Comparison of ENCODE assay signal across 9 mouse cellular contexts in genomic region chr2:148890021-148890851, GRCm38 (mm10). TPM values are rescaled to one million over a fixed set of nuclear protein-coding genes. Genes with fewer than 3 reads are reported as not detected.
DNase-seq lines count a peak whose midpoint lies in the region; ATAC-seq and TF ChIP-seq lines count a peak whose summit lies in the region.
"Had no signal": no experiment of that assay in that cellular context is flagged by ENCODE, and none has a peak within 500 bp of the region (broad histone marks: within the 10 kb centered on the region; RNA-seq: fewer than 3 reads in every experiment).

No protein-coding gene starts in this region.

- 71% methylated on average over 5 of the region's 5 CpGs for WGBS in lung, embryonic 14.5 days
- 34% methylated on average over 5 of the region's 5 CpGs for WGBS in embryonic facial prominence, embryonic 15.5 days
- WGBS in neural tube, embryonic 13.5 days: 34% methylated on average over 5 of the region's 5 CpGs
- 85% methylated on average over 5 of the region's 5 CpGs for WGBS in liver, embryonic 11.5 days
- 63% methylated on average over 5 of the region's 5 CpGs for WGBS in liver, embryonic 12.5 days (ENCODE audit: insufficient replicate concordance)

- no peaks in the 10 kb centered on the region for H3K4me1 ChIP-seq in lung, embryonic 14.5 days (ENCODE audit: insufficient read depth)
- no peaks in the 10 kb centered on the region for H3K4me1 ChIP-seq in embryonic facial prominence, embryonic 15.5 days
- H3K4me1 ChIP-seq in neural tube, embryonic 13.5 days (replicated peaks): no peaks in the 10 kb centered on the region; the same call in 1 of the 2 replicates
- H3K4me1 ChIP-seq in liver, embryonic 11.5 days (replicated peaks; ENCODE audit: control insufficient read depth, insufficient read depth, low read length): no peaks in the 10 kb centered on the region
- H3K4me1 ChIP-seq in liver, embryonic 12.5 days: no peaks in the 10 kb centered on the region
- H3K4me1 ChIP-seq: lung, embryonic 15.5 days had no signal

- H3K9me3 ChIP-seq in lung, embryonic 14.5 days (ENCODE audit: low read depth, low read length): no peaks in the 10 kb centered on the region
- H3K9me3 ChIP-seq in embryonic facial prominence, embryonic 15.5 days (replicated peaks): no peaks in the 10 kb centered on the region
- no peaks in the 10 kb centered on the region for H3K9me3 ChIP-seq in neural tube, embryonic 13.5 days
- H3K9me3 ChIP-seq in liver, embryonic 11.5 days (ENCODE audit: control insufficient read depth, low read length): no peaks in the 10 kb centered on the region
- H3K9me3 ChIP-seq in liver, embryonic 12.5 days (replicated peaks): no peaks in the 10 kb centered on the region
- H3K9me3 ChIP-seq: lung, embryonic 15.5 days had no signal

- no peak overlapping the region for H3K9ac ChIP-seq in lung, embryonic 14.5 days
- H3K9ac ChIP-seq in embryonic facial prominence, embryonic 15.5 days: no peak overlapping the region
- no peak overlapping the region for H3K9ac ChIP-seq in neural tube, embryonic 13.5 days
- H3K9ac ChIP-seq in liver, embryonic 11.5 days (ENCODE audit: low read depth, low read length): no peak overlapping the region
- no peak overlapping the region for H3K9ac ChIP-seq in liver, embryonic 12.5 days
- H3K9ac ChIP-seq: lung, embryonic 15.5 days had no signal

- no peak for TF ChIP-seq CTCF in lung, embryonic 14.5 days (IDR thresholded peaks at IDR 0.05; ENCODE audit: low read depth)

- H3K27ac ChIP-seq in lung, embryonic 14.5 days (ENCODE audit: low read depth): no peak overlapping the region
- H3K27ac ChIP-seq in embryonic facial prominence, embryonic 15.5 days (replicated peaks): 0 out of 2 replicates have a peak overlapping the region, but pooled peaks have one; percentile 2
- peak overlapping the region; percentile 64 for H3K27ac ChIP-seq in neural tube, embryonic 13.5 days (replicated peaks)
- no peak overlapping the region for H3K27ac ChIP-seq in liver, embryonic 11.5 days (ENCODE audit: low read depth, low read length)
- no peak overlapping the region for H3K27ac ChIP-seq in liver, embryonic 12.5 days
- H3K27ac ChIP-seq: lung, embryonic 15.5 days had no signal

- ATAC-seq in lung, embryonic 14.5 days (ENCODE audit: insufficient read depth): no peak; the same call in 1 of the 2 replicates
- ATAC-seq in embryonic facial prominence, embryonic 15.5 days (ENCODE audit: insufficient number of reproducible peaks, low FRiP score, low TSS enrichment, low read depth): peak; percentile 43; the same call in 1 of the 2 replicates
- ATAC-seq in neural tube, embryonic 13.5 days (ENCODE audit: low read depth): peak; percentile 76
- ATAC-seq in liver, embryonic 11.5 days (replicated peaks; ENCODE audit: low FRiP score): no peak
- ATAC-seq in liver, embryonic 12.5 days: no peak

- no peak overlapping the region for H3K4me2 ChIP-seq in lung, embryonic 14.5 days
- H3K4me2 ChIP-seq in embryonic facial prominence, embryonic 15.5 days (replicated peaks): no peak overlapping the region
- H3K4me2 ChIP-seq in neural tube, embryonic 13.5 days: no peak overlapping the region
- H3K4me2 ChIP-seq in liver, embryonic 11.5 days: no peak overlapping the region
- no peak overlapping the region for H3K4me2 ChIP-seq in liver, embryonic 12.5 days
- H3K4me2 ChIP-seq: lung, embryonic 15.5 days had no signal

- peak; percentile 10 for DNase-seq in lung, embryonic 14.5 days
- DNase-seq in lung, adult 18-20 months: no peak
- DNase-seq in heart, postnatal 14 days: peak; percentile 25 to 46
- DNase-seq in liver, embryonic 11.5 days (ENCODE audit: low spot score): no peak
- DNase-seq in adrenal gland, adult (ENCODE audit: inconsistent age in 2 of 2, low spot score in 1 of 2): no peak

- intact Hi-C loops in heart, postnatal 14 days (cut with DNase I): no loop called here

- no peaks in the 10 kb centered on the region for H3K36me3 ChIP-seq in lung, embryonic 14.5 days (ENCODE audit: insufficient read depth)
- H3K36me3 ChIP-seq in embryonic facial prominence, embryonic 15.5 days: no peaks in the 10 kb centered on the region
- H3K36me3 ChIP-seq in neural tube, embryonic 13.5 days: no peaks in the 10 kb centered on the region
- H3K36me3 ChIP-seq in liver, embryonic 11.5 days (ENCODE audit: control insufficient read depth, insufficient read depth, low read length): no peaks in the 10 kb centered on the region
- no peaks in the 10 kb centered on the region for H3K36me3 ChIP-seq in liver, embryonic 12.5 days
- H3K36me3 ChIP-seq: lung, embryonic 15.5 days had no signal

- no peak overlapping the region for H3K4me3 ChIP-seq in lung, embryonic 14.5 days (ENCODE audit: low read depth, low read length)
- no peak overlapping the region for H3K4me3 ChIP-seq in embryonic facial prominence, embryonic 15.5 days (replicated peaks)
- H3K4me3 ChIP-seq in neural tube, embryonic 13.5 days: no peak overlapping the region
- no peak overlapping the region for H3K4me3 ChIP-seq in liver, embryonic 11.5 days (ENCODE audit: low read depth, low read length)
- H3K4me3 ChIP-seq in liver, embryonic 12.5 days: no peak overlapping the region
- H3K4me3 ChIP-seq: lung, embryonic 15.5 days had no signal

- H3K27me3 ChIP-seq in lung, embryonic 14.5 days (ENCODE audit: insufficient read depth, low read length): no peaks in the 10 kb centered on the region
- no peaks in the 10 kb centered on the region for H3K27me3 ChIP-seq in embryonic facial prominence, embryonic 15.5 days
- no peaks in the 10 kb centered on the region for H3K27me3 ChIP-seq in neural tube, embryonic 13.5 days
- H3K27me3 ChIP-seq in liver, embryonic 11.5 days (replicated peaks; ENCODE audit: control insufficient read depth, insufficient read depth, low read length): no peaks in the 10 kb centered on the region
- H3K27me3 ChIP-seq in liver, embryonic 12.5 days (replicated peaks): no peaks in the 10 kb centered on the region
- H3K27me3 ChIP-seq: lung, embryonic 15.5 days had no signal

RNA-seq across cellular contexts. Expression of gene Cst3, which starts 14.7 kb away (rescaled TPM):
- polyA plus RNA-seq in lung, embryonic 14.5 days (2014; fragmentation: Nextera tagmentation; extraction: Ambion mirVana): 481 and 484 TPM in 2 replicates
- polyA plus RNA-seq in embryonic facial prominence, embryonic 15.5 days (2015; fragmentation: Nextera tagmentation; extraction: Ambion mirVana): 534 and 540 TPM in 2 replicates
- 100 to 1,000 TPM; 853 to 872 TPM for total RNA-seq in heart, postnatal 14 days (2021)
- 512 and 524 TPM in 2 replicates for polyA plus RNA-seq in neural tube, embryonic 13.5 days (2015; fragmentation: Nextera tagmentation; extraction: Ambion mirVana)
- 209 and 224 TPM in 2 replicates for polyA plus RNA-seq in liver, embryonic 11.5 days (2014; fragmentation: Nextera tagmentation; extraction: Ambion mirVana)
- 140 and 142 TPM in 2 replicates for polyA plus RNA-seq in liver, embryonic 12.5 days (2016; fragmentation: Nextera tagmentation; extraction: Ambion mirVana)

RNA-seq across cellular contexts. Expression of gene 9230104L09Rik, which starts 25.4 kb away (rescaled TPM):
- polyA plus RNA-seq in lung, embryonic 14.5 days (2014; fragmentation: Nextera tagmentation; extraction: Ambion mirVana): not detected in 2 replicates
- polyA plus RNA-seq in embryonic facial prominence, embryonic 15.5 days (2015; fragmentation: Nextera tagmentation; extraction: Ambion mirVana): not detected in 2 replicates
- total RNA-seq in heart, postnatal 14 days (2021): 1 to 10 TPM in 1 of 2 experiments, under 1 TPM in 1; 0.78 to 1.1 TPM
- not detected in 2 replicates for polyA plus RNA-seq in neural tube, embryonic 13.5 days (2015; fragmentation: Nextera tagmentation; extraction: Ambion mirVana)
- not detected in 2 replicates for polyA plus RNA-seq in liver, embryonic 11.5 days (2014; fragmentation: Nextera tagmentation; extraction: Ambion mirVana)
- polyA plus RNA-seq in liver, embryonic 12.5 days (2016; fragmentation: Nextera tagmentation; extraction: Ambion mirVana): not detected in 2 replicates
- polyA plus RNA-seq: lung, embryonic 15.5 days had no signal

RNA-seq across cellular contexts. Expression of gene Cst9, which starts 55.3 kb away (rescaled TPM):
- 0.49 TPM in 1 of 2 replicates, not detected in the other for polyA plus RNA-seq in lung, embryonic 14.5 days (2014; fragmentation: Nextera tagmentation; extraction: Ambion mirVana)
- polyA plus RNA-seq in embryonic facial prominence, embryonic 15.5 days (2015; fragmentation: Nextera tagmentation; extraction: Ambion mirVana): not detected in 2 replicates
- total RNA-seq in heart, postnatal 14 days (2021): 1 to 10 TPM; 2.5 to 4.0 TPM
- polyA plus RNA-seq in neural tube, embryonic 13.5 days (2015; fragmentation: Nextera tagmentation; extraction: Ambion mirVana): not detected in 2 replicates
- not detected in 2 replicates for polyA plus RNA-seq in liver, embryonic 11.5 days (2014; fragmentation: Nextera tagmentation; extraction: Ambion mirVana)
- 0.31 TPM in 1 of 2 replicates, not detected in the other for polyA plus RNA-seq in liver, embryonic 12.5 days (2016; fragmentation: Nextera tagmentation; extraction: Ambion mirVana)

Comparison
In these comparisons a context has a peak if more than half of its experiments do, and no peak if none do; other contexts are left out.
1. DNase-seq: peak in lung, embryonic 14.5 days (single experiment) and heart, postnatal 14 days (2 of 2); none in lung, adult 18-20 months (0 of 2), liver, embryonic 11.5 days (single experiment) and adrenal gland, adult (0 of 2).
2. ATAC-seq: peak in embryonic facial prominence, embryonic 15.5 days (single experiment) and neural tube, embryonic 13.5 days (single experiment); none in lung, embryonic 14.5 days (single experiment), liver, embryonic 11.5 days (single experiment) and liver, embryonic 12.5 days (single experiment).
3. H3K27ac ChIP-seq: peak in embryonic facial prominence, embryonic 15.5 days (single experiment) and neural tube, embryonic 13.5 days (single experiment); none in lung, embryonic 14.5 days (single experiment), liver, embryonic 11.5 days (single experiment) and liver, embryonic 12.5 days (single experiment).